Comparison of ENCODE assay signal across 9 mouse cellular contexts in the genomic region with DNA sequence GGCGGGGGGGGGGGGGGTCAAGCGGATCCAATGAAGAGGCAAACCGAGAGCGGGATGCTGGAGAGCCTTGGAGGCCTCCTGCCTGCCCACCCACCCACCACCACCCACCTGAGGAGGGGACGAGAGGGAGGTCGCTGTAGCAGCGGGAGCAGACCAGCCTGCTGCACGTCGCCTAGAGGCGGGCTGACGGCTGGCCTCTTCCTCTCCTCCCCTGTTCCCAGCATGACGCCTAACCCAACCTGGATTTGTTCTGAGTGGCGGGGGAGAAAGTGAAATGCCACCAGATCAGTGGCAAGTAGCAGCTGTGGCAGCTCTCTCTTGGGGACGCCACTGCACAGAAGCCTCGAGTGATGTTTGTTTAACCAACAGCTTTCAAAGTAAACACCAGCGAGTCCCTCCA. TPM values are rescaled to one million over a fixed set of nuclear protein-coding genes. Genes with fewer than 3 reads are reported as not detected.
DNase-seq lines count a peak whose midpoint lies in the region; ATAC-seq lines count a peak whose summit lies in the region.
"Had no signal": no experiment of that assay in that cellular context is flagged by ENCODE, and none has a peak within 500 bp of the region (broad histone marks: within the 10 kb centered on the region; RNA-seq: fewer than 3 reads in every experiment).

No protein-coding gene starts in this region.

- peaks cover 92% of the 10 kb centered on the region for H3K27me3 ChIP-seq in lung, embryonic 15.5 days
- peaks cover 97% of the 10 kb centered on the region for H3K27me3 ChIP-seq in limb, embryonic 12.5 days
- peaks cover 54% of the 10 kb centered on the region for H3K27me3 ChIP-seq in neural tube, embryonic 13.5 days

- H3K27ac ChIP-seq in lung, embryonic 15.5 days, result no peak overlapping the region
- no peak overlapping the region for H3K27ac ChIP-seq in limb, embryonic 12.5 days
- H3K27ac ChIP-seq in neural tube, embryonic 13.5 days (replicated peaks), result no peak overlapping the region

- no peaks in the 10 kb centered on the region for H3K36me3 ChIP-seq in lung, embryonic 15.5 days
- no peaks in the 10 kb centered on the region for H3K36me3 ChIP-seq in limb, embryonic 12.5 days
- H3K36me3 ChIP-seq in neural tube, embryonic 13.5 days, result no peaks in the 10 kb centered on the region

- 1% methylated on average over 14 of the region's 16 CpGs for WGBS in lung, embryonic 15.5 days
- 0% methylated on average over 11 of the region's 16 CpGs for WGBS in limb, embryonic 12.5 days
- 1% methylated on average over 16 of the region's 16 CpGs for WGBS in neural tube, embryonic 13.5 days

- ATAC-seq in lung, embryonic 15.5 days (ENCODE audit: borderline replicate concordance, extremely low read depth, low FRiP score, low TSS enrichment), result no peak
- no peak for ATAC-seq in limb, embryonic 12.5 days (ENCODE audit: insufficient number of reproducible peaks, insufficient read depth, low FRiP score, low TSS enrichment, low read depth)
- no peak for ATAC-seq in neural tube, embryonic 13.5 days (ENCODE audit: low read depth)

- intact Hi-C loops in left cerebral cortex, postnatal 25 days (cut with DNase I), result loop anchor here (5.0 kb wide), 2 partner anchors 126 to 624 kb away; no protein-coding TSS in a partner anchor

- H3K4me3 ChIP-seq in lung, embryonic 15.5 days, result 0 out of 2 replicates have a peak overlapping the region, but pooled peaks have one; percentile 2
- peak overlapping the region; percentile 26 for H3K4me3 ChIP-seq in limb, embryonic 12.5 days (replicated peaks)
- no peak overlapping the region for H3K4me3 ChIP-seq in neural tube, embryonic 13.5 days

- peak; percentile 53 for DNase-seq in embryo, embryonic 10 days (ENCODE audit: low spot score)
- no peak for DNase-seq in embryo, embryonic 9.5 days (ENCODE audit: extremely low spot score)
- no peak for DNase-seq in lung, postnatal 10 days
- DNase-seq in left cerebral cortex, adult 11 months (ENCODE audit: low spot score), result no peak
- no peak for DNase-seq in left cerebral cortex, postnatal 25 days (ENCODE audit: low spot score in 2 of 2)

- H3K4me1 ChIP-seq in lung, embryonic 15.5 days, result peaks cover 53% of the 10 kb centered on the region
- peaks cover 57% of the 10 kb centered on the region for H3K4me1 ChIP-seq in limb, embryonic 12.5 days (replicated peaks)
- H3K4me1 ChIP-seq in neural tube, embryonic 13.5 days (replicated peaks), result peaks cover 61% of the 10 kb centered on the region

- peak overlapping the region; percentile 13; the same call in 1 of the 2 replicates for H3K4me2 ChIP-seq in lung, embryonic 15.5 days
- peak overlapping the region; percentile 50 for H3K4me2 ChIP-seq in limb, embryonic 12.5 days
- H3K4me2 ChIP-seq in neural tube, embryonic 13.5 days, result peak overlapping the region; percentile 83

- H3K9me3 ChIP-seq in lung, embryonic 15.5 days, result no peaks in the 10 kb centered on the region
- no peaks in the 10 kb centered on the region for H3K9me3 ChIP-seq in limb, embryonic 12.5 days
- no peaks in the 10 kb centered on the region for H3K9me3 ChIP-seq in neural tube, embryonic 13.5 days

- H3K9ac ChIP-seq in lung, embryonic 15.5 days, result no peak overlapping the region
- 0 out of 2 replicates have a peak overlapping the region, but pooled peaks have one; percentile 27 for H3K9ac ChIP-seq in limb, embryonic 12.5 days (replicated peaks)
- H3K9ac ChIP-seq in neural tube, embryonic 13.5 days, result peak overlapping the region; percentile 22; the same call in 1 of the 2 replicates

RNA-seq across cellular contexts. Expression of gene Prox1, which starts 3.1 kb away (rescaled TPM):
- polyA plus RNA-seq in lung, embryonic 15.5 days (2015; fragmentation: Nextera tagmentation; extraction: Ambion mirVana), result 1.8 and 2.0 TPM in 2 replicates
- 2.7 and 4.7 TPM in 2 replicates for polyA plus RNA-seq in limb, embryonic 12.5 days (2016; fragmentation: Nextera tagmentation; extraction: Ambion mirVana)
- polyA plus RNA-seq in neural tube, embryonic 13.5 days (2015; fragmentation: Nextera tagmentation; extraction: Ambion mirVana), result 12.4 and 15.0 TPM in 2 replicates
- total RNA-seq in left cerebral cortex, postnatal 25 days (2021), result 1 to 10 TPM; 7.2 to 7.8 TPM
- total RNA-seq: neutrophil, adult 5-6 weeks had no signal

Comparison
In these comparisons a context has a peak if more than half of its experiments do, and no peak if none do; other contexts are left out.
1. H3K4me2 ChIP-seq: peak in every context shown above with its lines; median percentile 83 in neural tube, embryonic 13.5 days; 50 in limb, embryonic 12.5 days; 13 in lung, embryonic 15.5 days.